Mouse (Mus musculus) bone marrow macrophage, adult 2 months (primary cell): ENCODE data around the gene Cstf2.

Experiments used
- CTCF ChIP-seq: IDR thresholded peaks from 2 replicates; pipeline ENCODE4 v1.5.1; 2012; ENCODE audit warnings: low read depth, mild to moderate bottlenecking, low read length, moderate library complexity
- POLR2A ChIP-seq: IDR thresholded peaks from 2 replicates; pipeline ENCODE4 v1.6.1; 2012; ENCODE audit warnings: mild to moderate bottlenecking, low read depth, low read length, borderline replicate concordance

DNA sequence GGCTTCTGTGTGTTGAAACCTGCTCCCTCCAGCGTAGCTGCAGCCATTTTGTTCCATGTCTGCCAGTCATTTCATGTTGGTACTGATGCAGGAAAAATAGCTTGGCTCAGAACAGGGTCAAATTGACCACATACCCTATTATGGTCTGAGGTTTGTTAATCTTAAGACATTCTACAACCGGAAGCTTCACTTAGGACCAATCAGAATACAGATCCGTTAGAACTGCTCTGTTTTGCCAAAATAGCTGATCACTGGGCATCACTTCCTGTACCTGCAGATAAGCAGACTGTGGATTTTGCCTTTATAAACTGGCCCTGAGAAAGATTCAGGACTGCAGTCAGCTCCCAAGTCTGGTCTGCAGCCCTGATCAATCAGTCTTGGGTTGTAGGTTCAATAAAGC, 69.6 kb downstream of the Cstf2 start:
- TF ChIP-seq CTCF (no peak), POLR2A (no peak)
